Mouse (Mus musculus) heart, postnatal 0 days (tissue): ENCODE data around the gene Sgsh.

Source experiments
- CTCF ChIP-seq: IDR thresholded peaks from 2 replicates; pipeline ENCODE4 v1.5.1; 2016; ENCODE audit warnings: antibody characterized with exemption, control low read depth, low read depth
- EP300 ChIP-seq: IDR thresholded peaks from 2 replicates; pipeline ENCODE4 v1.6.1; 2016; ENCODE audit warnings: antibody characterized with exemption, low read depth

- TF ChIP-seq CTCF (no peak), EP300 (no peak)
Observed at GRCm38 (mm10) chr11:119391386-119392000, 36.2 kb upstream of the Sgsh start.
